Mouse (Mus musculus): Measurements from ENCODE around the gene Srpk2. TPM values are rescaled to one million over a fixed set of nuclear protein-coding genes. Genes with fewer than 3 reads are reported as not detected.
"Not testable (repeated sequence)": the region's sequence is repeated elsewhere in the genome, so short reads cannot be mapped to it uniquely, and the experiment has no call there.

Gene Srpk2
- polyA plus RNA-seq, 1 experiment from 2014 or later, result 36.2 TPM

GRCm38 (mm10) chr5:23466546-23466945 is 217.9 kb downstream of the Srpk2 start:
- H3K27me3 ChIP-seq (ENCODE audit: control insufficient read depth, insufficient read depth, low read length), result no peaks in the 10 kb centered on the region
- no peak overlapping the region for H3K9ac ChIP-seq (ENCODE audit: low read length)
- H3K27ac ChIP-seq (ENCODE audit: low read length), result no peak overlapping the region
- no peak for ATAC-seq (ENCODE audit: insufficient read depth, low FRiP score)
- no peak overlapping the region for H3K4me2 ChIP-seq (ENCODE audit: low read depth, low read length)
- WGBS, result 89% methylated on average over 4 of the region's 4 CpGs
- no peaks in the 10 kb centered on the region for H3K9me3 ChIP-seq (replicated peaks; ENCODE audit: control insufficient read depth, low read length)
- no peak overlapping the region for H3K4me3 ChIP-seq (replicated peaks; ENCODE audit: low read length)
- peaks cover 20% of the 10 kb centered on the region for H3K36me3 ChIP-seq (ENCODE audit: control insufficient read depth, insufficient read depth, low read length)
- H3K4me1 ChIP-seq (ENCODE audit: control insufficient read depth, insufficient read depth, low read length), result no peaks in the 10 kb centered on the region

- Histone ChIP-seq H3K36me3 (ENCODE audit: control insufficient read depth, insufficient read depth, low read length) (peaks cover 13% of the 10 kb centered on the region), H3K4me3 (replicated peaks; ENCODE audit: low read length) (no peak overlapping the region), H3K4me1 (ENCODE audit: control insufficient read depth, insufficient read depth, low read length) (no peaks in the 10 kb centered on the region), H3K27ac (ENCODE audit: low read length) (no peak overlapping the region), H3K27me3 (ENCODE audit: control insufficient read depth, insufficient read depth, low read length) (no peaks in the 10 kb centered on the region), H3K4me2 (ENCODE audit: low read depth, low read length) (no peak overlapping the region), H3K9me3 (replicated peaks; ENCODE audit: control insufficient read depth, low read length) (no peaks in the 10 kb centered on the region), H3K9ac (ENCODE audit: low read length) (no peak overlapping the region)
- 91% methylated on average over 8 of the region's 8 CpGs for WGBS
- ATAC-seq (ENCODE audit: insufficient read depth, low FRiP score), result no peak
Measured at GRCm38 (mm10) chr5:23464743-23465142, 219.7 kb downstream of the Srpk2 start.

GRCm38 (mm10) chr5:23464247-23464646 is 220.2 kb downstream of the Srpk2 start:
- Histone ChIP-seq H3K9ac (ENCODE audit: low read length) (no peak overlapping the region), H3K4me1 (ENCODE audit: control insufficient read depth, insufficient read depth, low read length) (no peaks in the 10 kb centered on the region), H3K27ac (ENCODE audit: low read length) (no peak overlapping the region), H3K36me3 (ENCODE audit: control insufficient read depth, insufficient read depth, low read length) (peaks cover 12% of the 10 kb centered on the region; the same call in 1 of the 2 replicates), H3K4me3 (replicated peaks; ENCODE audit: low read length) (no peak overlapping the region), H3K9me3 (replicated peaks; ENCODE audit: control insufficient read depth, low read length) (no peaks in the 10 kb centered on the region), H3K27me3 (ENCODE audit: control insufficient read depth, insufficient read depth, low read length) (no peaks in the 10 kb centered on the region), H3K4me2 (ENCODE audit: low read depth, low read length) (no peak overlapping the region)
- WGBS, result 97% methylated on average over 3 of the region's 3 CpGs
- ATAC-seq (ENCODE audit: insufficient read depth, low FRiP score), result no peak

- Histone ChIP-seq H3K27ac (ENCODE audit: low read length) (no peak overlapping the region), H3K9me3 (replicated peaks; ENCODE audit: control insufficient read depth, low read length) (no peaks in the 10 kb centered on the region), H3K36me3 (ENCODE audit: control insufficient read depth, insufficient read depth, low read length) (0 out of 2 replicates have a peak, but pooled peaks cover 2% of the 10 kb centered on the region), H3K4me3 (replicated peaks; ENCODE audit: low read length) (no peak overlapping the region), H3K4me1 (ENCODE audit: control insufficient read depth, insufficient read depth, low read length) (peaks cover 6% of the 10 kb centered on the region), H3K4me2 (ENCODE audit: low read depth, low read length) (no peak overlapping the region), H3K27me3 (ENCODE audit: control insufficient read depth, insufficient read depth, low read length) (no peaks in the 10 kb centered on the region), H3K9ac (ENCODE audit: low read length) (no peak overlapping the region)
- WGBS, result 53% methylated on average over 2 of the region's 2 CpGs
- no peak for ATAC-seq (ENCODE audit: insufficient read depth, low FRiP score)
Measured at GRCm38 (mm10) chr5:23461688-23462087, 222.7 kb downstream of the Srpk2 start.

- 88% methylated on average over 2 of the region's 2 CpGs for WGBS
- H3K27me3 ChIP-seq (ENCODE audit: control insufficient read depth, insufficient read depth, low read length); ATAC-seq (ENCODE audit: insufficient read depth, low FRiP score); H3K9ac ChIP-seq (ENCODE audit: low read length); H3K4me2 ChIP-seq (ENCODE audit: low read depth, low read length); H3K27ac ChIP-seq (ENCODE audit: low read length); H3K4me3 ChIP-seq (replicated peaks; ENCODE audit: low read length); H3K4me1 ChIP-seq (ENCODE audit: control insufficient read depth, insufficient read depth, low read length); H3K9me3 ChIP-seq (replicated peaks; ENCODE audit: control insufficient read depth, low read length); H3K36me3 ChIP-seq (ENCODE audit: control insufficient read depth, insufficient read depth, low read length): not testable (repeated sequence)
Measured at GRCm38 (mm10) chr5:23453561-23453960, 230.9 kb downstream of the Srpk2 start.

Other genes with a start within 250 kb of the Srpk2 start
- 31.0 and 31.3 TPM in 2 replicates for gene Pus7, start 99.1 kb upstream of the Srpk2 start, polyA plus RNA-seq (2015; fragmentation: Nextera tagmentation; extraction: Ambion mirVana)
- gene Rint1, start 103.1 kb upstream of the Srpk2 start, polyA plus RNA-seq (2015; fragmentation: Nextera tagmentation; extraction: Ambion mirVana), result 39.3 and 41.0 TPM in 2 replicates
- 106 and 120 TPM in 2 replicates for gene Tomm7, start 159.5 kb upstream of the Srpk2 start, polyA plus RNA-seq (2015; fragmentation: Nextera tagmentation; extraction: Ambion mirVana)

Data from stomach, embryonic 16.5 days (tissue).